In genomic region chr10:39224449-39225094, GRCm38 (mm10) we compare ENCODE assay signal across 19 mouse cellular contexts.
"Had no signal": no experiment of that assay in that cellular context is flagged by ENCODE, and none has a peak within 500 bp of the region (broad histone marks: within the 10 kb centered on the region; RNA-seq: fewer than 3 reads in every experiment).

No protein-coding gene starts in this region.

- H3K4me2 ChIP-seq: limb, embryonic 15.5 days; liver, embryonic 11.5 days; lung, embryonic 14.5 days; midbrain, embryonic 13.5 days; neural tube, embryonic 12.5 days; neural tube, embryonic 15.5 days had no signal

- ATAC-seq: liver, postnatal 0 days; lung, postnatal 0 days; midbrain, embryonic 13.5 days had no signal

- H3K9ac ChIP-seq: limb, embryonic 15.5 days; liver, embryonic 14.5 days; liver, postnatal 0 days; lung, embryonic 14.5 days; midbrain, embryonic 13.5 days; neural tube, embryonic 12.5 days; neural tube, embryonic 15.5 days had no signal

- H3K27me3 ChIP-seq: limb, embryonic 15.5 days; midbrain, embryonic 13.5 days; neural tube, embryonic 12.5 days; neural tube, embryonic 15.5 days had no signal

- H3K27ac ChIP-seq: limb, embryonic 15.5 days; liver, embryonic 14.5 days; macrophage; midbrain, embryonic 13.5 days; neural tube, embryonic 12.5 days; neural tube, embryonic 15.5 days had no signal

- H3K36me3 ChIP-seq: limb, embryonic 15.5 days; midbrain, embryonic 13.5 days; neural tube, embryonic 12.5 days; neural tube, embryonic 15.5 days had no signal

- DNase-seq: kidney, adult 11 months; kidney, adult 9 months; kidney, postnatal 14 days; kidney, postnatal 4 days; liver, postnatal 0 days; lung, embryonic 14.5 days; retina, postnatal 1 day; right cerebral cortex, postnatal 25 days; spleen, adult 18-20 months; thymus, adult 18-20 months; thymus, postnatal 4 days had no signal

- H3K9me3 ChIP-seq: limb, embryonic 15.5 days; midbrain, embryonic 13.5 days; neural tube, embryonic 12.5 days; neural tube, embryonic 15.5 days had no signal

- H3K4me3 ChIP-seq: limb, embryonic 15.5 days; midbrain, embryonic 13.5 days; neural tube, embryonic 12.5 days; neural tube, embryonic 15.5 days had no signal
